Mouse (Mus musculus): Measurements from ENCODE around the gene Cdh23. TPM values are rescaled to one million over a fixed set of nuclear protein-coding genes. Genes with fewer than 3 reads are reported as not detected.

Gene Cdh23
- polyA plus RNA-seq, 1 experiment from 2014 or later = 7.8 TPM

DNA sequence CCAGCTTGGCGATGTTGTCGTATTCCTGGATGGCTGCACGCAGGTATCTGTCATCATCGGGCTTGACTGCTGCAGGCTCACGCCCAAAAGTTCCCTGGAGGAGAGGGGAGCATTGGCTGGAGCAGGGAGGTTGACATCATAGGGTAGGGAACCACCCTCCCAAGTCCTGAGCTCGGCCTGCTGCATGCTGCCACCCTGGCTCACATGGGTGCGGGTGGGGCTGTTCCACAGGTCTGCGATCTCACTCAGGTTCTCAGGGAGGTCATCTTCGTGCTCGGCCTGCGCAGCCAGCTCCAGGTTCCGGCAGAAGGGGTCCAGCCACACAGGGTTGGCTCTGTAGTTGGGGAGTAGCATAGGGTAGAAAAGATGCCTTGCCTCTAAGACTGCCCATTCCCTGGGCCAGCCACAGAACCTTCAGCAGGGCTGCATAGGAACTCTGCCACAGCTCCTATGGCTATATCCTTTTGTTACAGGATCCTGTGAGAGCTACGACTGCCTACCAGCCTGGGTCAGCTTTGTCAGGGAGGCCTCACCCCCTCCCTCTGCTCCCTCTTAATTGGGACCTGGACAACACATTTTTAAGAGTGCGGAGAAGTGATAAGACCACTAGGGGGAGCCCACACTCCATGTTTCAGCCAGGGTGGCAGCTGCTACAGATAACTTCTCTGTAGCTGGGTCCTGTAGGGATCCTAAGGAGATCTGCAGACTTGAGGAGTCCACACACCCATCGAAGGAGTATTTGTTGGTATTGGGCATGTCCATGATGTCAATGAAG, 391.2 kb downstream of the Cdh23 start:
- Histone ChIP-seq H3K4me2 (no peak overlapping the region), H3K4me1 (no peaks in the 10 kb centered on the region), H3K4me3 (no peak overlapping the region), H3K27me3 (replicated peaks) (no peaks in the 10 kb centered on the region), H3K9ac (no peak overlapping the region), H3K36me3 (replicated peaks) (peaks cover 18% of the 10 kb centered on the region), H3K9me3 (no peaks in the 10 kb centered on the region), H3K27ac (no peak overlapping the region)
- 67% methylated on average over 15 of the region's 15 CpGs for WGBS
- peak; percentile 87 for ATAC-seq (replicated peaks)

DNA sequence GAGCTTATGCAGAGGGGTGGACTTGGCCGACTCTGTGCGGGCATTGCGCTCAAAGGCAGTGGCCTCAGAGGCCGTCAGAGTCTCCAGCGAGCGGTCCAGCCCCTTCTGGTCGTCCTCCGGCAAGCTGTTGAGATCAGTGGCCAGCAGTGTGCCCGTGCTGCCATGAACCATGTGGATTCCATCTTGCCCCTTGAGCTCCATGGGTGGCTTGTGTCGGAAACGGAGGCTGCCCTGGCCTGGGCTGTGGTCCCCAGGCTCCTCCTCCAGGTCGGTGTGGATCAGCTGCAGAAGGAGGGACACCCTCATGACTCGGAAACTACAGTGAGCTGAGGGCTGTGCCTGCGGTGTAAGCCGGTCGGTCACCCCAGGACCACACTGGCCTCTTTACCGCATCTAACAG, 392.9 kb downstream of the Cdh23 start:
- H3K27ac ChIP-seq = no peak overlapping the region
- no peak for ATAC-seq (replicated peaks)
- no peak overlapping the region for H3K9ac ChIP-seq
- WGBS = 87% methylated on average over 17 of the region's 17 CpGs
- no peak overlapping the region for H3K4me3 ChIP-seq
- H3K4me1 ChIP-seq = no peaks in the 10 kb centered on the region
- peaks cover 28% of the 10 kb centered on the region for H3K36me3 ChIP-seq (replicated peaks)
- no peak overlapping the region for H3K4me2 ChIP-seq
- no peaks in the 10 kb centered on the region for H3K9me3 ChIP-seq
- H3K27me3 ChIP-seq (replicated peaks) = no peaks in the 10 kb centered on the region

DNA sequence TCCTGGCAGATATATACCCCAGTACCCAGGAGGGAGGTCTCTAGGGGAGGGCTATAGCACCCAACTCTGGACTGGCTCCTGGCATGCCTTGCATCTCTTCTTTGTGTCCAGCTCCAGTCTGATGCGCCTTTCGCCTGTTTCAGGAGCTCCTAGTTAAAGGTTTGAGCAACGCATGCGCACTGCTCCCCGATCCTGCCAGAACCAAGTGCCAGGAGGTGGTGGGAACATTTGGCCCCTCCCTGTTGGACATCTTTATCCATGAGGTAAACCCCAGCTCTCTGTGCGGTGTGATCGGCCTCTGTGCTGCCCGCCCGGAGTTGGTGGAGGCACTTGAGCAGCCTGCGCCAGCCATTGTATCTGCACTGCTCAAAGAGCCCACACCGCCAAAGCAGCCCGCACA, 396.7 kb downstream of the Cdh23 start:
- no peaks in the 10 kb centered on the region for H3K4me1 ChIP-seq
- H3K36me3 ChIP-seq (replicated peaks) = peaks cover 51% of the 10 kb centered on the region
- 96% methylated on average over 12 of the region's 12 CpGs for WGBS

DNA sequence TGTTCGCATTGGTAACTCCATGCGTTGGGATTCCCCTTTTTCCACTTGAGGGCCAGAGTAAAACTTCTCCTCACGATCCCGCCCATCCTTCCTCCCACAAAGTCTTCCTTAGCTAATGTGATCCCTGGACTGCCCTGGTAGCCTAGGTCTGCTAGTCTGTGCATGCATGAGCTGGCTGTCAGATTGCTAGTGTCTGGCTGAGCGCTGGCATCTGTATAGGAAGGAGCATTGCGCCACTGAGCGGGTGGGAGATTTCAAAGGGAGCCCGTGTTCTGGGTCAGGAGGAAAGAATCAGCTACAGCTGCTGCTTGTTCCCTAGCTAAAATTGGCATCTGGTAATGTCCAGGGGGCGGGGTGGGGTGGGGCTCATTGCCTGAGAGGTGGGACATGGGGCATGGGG, 400.3 kb downstream of the Cdh23 start:
- 80% methylated on average over 9 of the region's 9 CpGs for WGBS
- H3K36me3 ChIP-seq (replicated peaks) = peaks cover 53% of the 10 kb centered on the region

More for the DNA sequence above, 396.7 kb downstream of the Cdh23 start:
- no peak overlapping the region for H3K9ac ChIP-seq
- no peak overlapping the region for H3K4me2 ChIP-seq
- no peak overlapping the region for H3K27ac ChIP-seq
- no peaks in the 10 kb centered on the region for H3K27me3 ChIP-seq (replicated peaks)
- H3K9me3 ChIP-seq = no peaks in the 10 kb centered on the region
- ATAC-seq (replicated peaks) = no peak
- no peak overlapping the region for H3K4me3 ChIP-seq

GRCm38 (mm10) chr10:60295356-60295755, 400.9 kb downstream of the Cdh23 start:
- H3K4me1 ChIP-seq = no peaks in the 10 kb centered on the region
- no peak overlapping the region for H3K9ac ChIP-seq
- H3K4me3 ChIP-seq = no peak overlapping the region
- no peaks in the 10 kb centered on the region for H3K27me3 ChIP-seq (replicated peaks)
- no peak overlapping the region for H3K27ac ChIP-seq
- H3K4me2 ChIP-seq = no peak overlapping the region
- no peaks in the 10 kb centered on the region for H3K9me3 ChIP-seq
- H3K36me3 ChIP-seq (replicated peaks) = peaks cover 46% of the 10 kb centered on the region
- no peak for ATAC-seq (replicated peaks)
- WGBS = 91% methylated on average over 3 of the region's 3 CpGs

More for the DNA sequence above, 400.3 kb downstream of the Cdh23 start:
- Histone ChIP-seq H3K27ac (no peak overlapping the region), H3K9ac (no peak overlapping the region), H3K4me2 (no peak overlapping the region), H3K4me3 (no peak overlapping the region), H3K27me3 (replicated peaks) (no peaks in the 10 kb centered on the region), H3K4me1 (no peaks in the 10 kb centered on the region), H3K9me3 (no peaks in the 10 kb centered on the region)
- no peak for ATAC-seq (replicated peaks)

DNA sequence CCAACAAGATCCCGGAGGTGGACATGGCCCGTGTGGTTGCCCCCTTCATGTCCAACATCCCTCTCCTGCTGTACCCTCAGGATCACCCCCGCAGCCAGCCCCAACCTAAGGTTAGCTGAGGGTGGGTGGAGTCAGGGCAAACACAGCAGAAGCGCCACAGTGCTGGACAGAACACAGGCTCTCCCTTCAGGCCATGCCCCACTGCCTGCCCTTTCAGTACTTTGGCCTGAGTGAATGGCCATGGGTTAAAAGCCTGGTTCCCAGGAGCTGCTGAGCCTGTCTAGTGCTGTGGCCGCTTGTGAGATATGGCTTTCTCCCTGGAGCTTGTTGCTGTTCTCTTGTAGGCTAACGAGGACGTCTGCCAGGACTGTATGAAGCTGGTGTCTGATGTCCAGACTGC, 401.7 kb downstream of the Cdh23 start:
- Histone ChIP-seq H3K36me3 (replicated peaks) (peaks cover 40% of the 10 kb centered on the region), H3K27ac (no peak overlapping the region), H3K9ac (no peak overlapping the region), H3K4me2 (no peak overlapping the region), H3K4me1 (peaks cover 7% of the 10 kb centered on the region), H3K4me3 (no peak overlapping the region), H3K9me3 (no peaks in the 10 kb centered on the region), H3K27me3 (replicated peaks) (no peaks in the 10 kb centered on the region)
- ATAC-seq (replicated peaks) = no peak
- WGBS = 87% methylated on average over 7 of the region's 7 CpGs

GRCm38 (mm10) chr10:60292209-60292608, 404.1 kb downstream of the Cdh23 start:
- no peak for ATAC-seq (replicated peaks)
- H3K9ac ChIP-seq = no peak overlapping the region
- H3K27ac ChIP-seq = no peak overlapping the region
- H3K36me3 ChIP-seq (replicated peaks) = peaks cover 29% of the 10 kb centered on the region
- 91% methylated on average over 8 of the region's 8 CpGs for WGBS
- no peak overlapping the region for H3K4me3 ChIP-seq
- no peak overlapping the region for H3K4me2 ChIP-seq
- H3K9me3 ChIP-seq = no peaks in the 10 kb centered on the region
- H3K4me1 ChIP-seq = peaks cover 28% of the 10 kb centered on the region
- H3K27me3 ChIP-seq (replicated peaks) = no peaks in the 10 kb centered on the region

DNA sequence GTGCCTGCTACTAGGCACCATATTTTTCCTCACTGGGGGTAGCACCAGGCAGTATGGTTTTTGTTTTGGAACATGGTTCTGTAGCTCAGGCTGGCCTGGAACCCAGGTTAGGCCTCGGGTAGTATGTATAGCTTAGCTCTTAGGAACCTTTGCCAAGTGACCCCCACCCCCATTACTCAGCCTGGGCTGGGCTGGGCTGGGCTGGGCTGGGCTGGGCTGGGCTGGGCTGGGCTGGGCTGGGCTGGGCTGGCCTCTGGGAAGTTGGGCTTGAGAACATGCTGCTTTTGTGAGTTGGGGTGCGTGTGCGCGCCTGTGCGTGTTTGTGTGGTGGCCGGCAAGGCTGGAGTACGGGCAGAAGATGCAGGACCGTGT, 405.6 kb downstream of the Cdh23 start:
- Histone ChIP-seq H3K4me1 (peaks cover 43% of the 10 kb centered on the region), H3K27ac (no peak overlapping the region), H3K9ac (no peak overlapping the region), H3K27me3 (replicated peaks) (no peaks in the 10 kb centered on the region), H3K4me3 (no peak overlapping the region), H3K9me3 (no peaks in the 10 kb centered on the region), H3K36me3 (replicated peaks) (peaks cover 21% of the 10 kb centered on the region), H3K4me2 (no peak overlapping the region)
- no peak for ATAC-seq (replicated peaks)
- 86% methylated on average over 8 of the region's 8 CpGs for WGBS

DNA sequence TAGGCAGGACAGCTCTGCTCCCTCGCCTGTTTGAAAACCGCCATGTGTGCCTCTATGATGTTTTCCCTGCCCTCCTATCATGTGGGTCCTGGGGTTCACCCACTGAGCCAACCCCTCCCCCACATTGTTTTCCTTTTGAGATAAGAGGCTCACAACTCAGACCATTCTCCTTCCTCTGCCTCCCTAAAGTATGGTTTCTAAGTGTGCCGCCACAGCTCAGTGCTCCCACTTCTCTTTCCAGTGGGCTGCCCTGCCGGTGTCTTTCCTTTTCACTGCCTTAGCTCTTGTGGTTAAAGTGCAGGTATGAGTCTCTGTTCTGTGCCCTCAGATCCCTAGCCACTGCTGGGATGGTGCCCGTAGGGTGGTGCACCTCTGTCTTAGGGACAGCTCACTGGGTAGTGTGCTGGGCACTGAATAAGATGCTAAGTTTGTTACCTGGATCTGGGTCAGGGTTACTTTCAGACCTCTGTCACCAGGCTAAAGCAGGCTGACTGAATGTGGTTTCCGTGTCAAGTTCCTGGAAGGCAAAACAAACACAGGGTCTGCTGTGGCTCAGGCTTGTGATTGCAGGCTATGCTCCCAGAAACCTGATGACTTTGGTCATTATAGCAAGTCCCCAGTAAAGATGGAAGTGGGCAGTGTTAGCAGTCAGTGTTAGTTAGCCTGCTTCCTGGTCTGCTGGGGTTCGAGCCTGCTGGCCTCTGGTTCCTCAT, 406.1 kb downstream of the Cdh23 start:
- Histone ChIP-seq H3K9ac (no peak overlapping the region), H3K4me3 (no peak overlapping the region), H3K4me1 (peaks cover 48% of the 10 kb centered on the region), H3K27ac (no peak overlapping the region), H3K9me3 (no peaks in the 10 kb centered on the region), H3K4me2 (no peak overlapping the region), H3K36me3 (replicated peaks) (peaks cover 16% of the 10 kb centered on the region), H3K27me3 (replicated peaks) (no peaks in the 10 kb centered on the region)
- ATAC-seq (replicated peaks) = no peak
- 68% methylated on average over 7 of the region's 7 CpGs for WGBS

DNA sequence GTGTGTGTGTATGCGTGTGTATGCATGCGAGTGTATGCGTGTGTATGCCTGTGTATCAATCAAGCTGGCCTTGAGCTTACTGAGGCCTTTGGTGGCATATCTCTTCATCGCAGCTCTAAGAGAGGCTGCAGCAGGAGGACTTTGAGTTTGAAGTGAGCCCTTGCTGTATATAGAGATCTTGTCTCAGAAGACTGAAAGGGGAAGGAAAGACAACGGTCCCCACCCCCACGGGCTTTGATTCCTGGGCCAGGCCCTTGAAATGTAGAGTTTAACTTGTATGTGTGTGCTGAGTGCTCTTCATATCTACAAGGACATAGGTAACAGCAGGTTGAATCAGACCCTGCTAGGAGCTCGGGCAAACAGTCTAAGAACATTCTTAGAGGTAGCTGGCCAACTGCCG, 407.1 kb downstream of the Cdh23 start:
- no peak for ATAC-seq (replicated peaks)
- 84% methylated on average over 8 of the region's 8 CpGs for WGBS
- Histone ChIP-seq H3K4me2 (no peak overlapping the region), H3K27ac (no peak overlapping the region), H3K4me3 (no peak overlapping the region), H3K9ac (no peak overlapping the region), H3K36me3 (replicated peaks) (peaks cover 6% of the 10 kb centered on the region; the same call in 1 of the 2 replicates), H3K9me3 (no peaks in the 10 kb centered on the region), H3K27me3 (replicated peaks) (no peaks in the 10 kb centered on the region), H3K4me1 (peaks cover 58% of the 10 kb centered on the region)

DNA sequence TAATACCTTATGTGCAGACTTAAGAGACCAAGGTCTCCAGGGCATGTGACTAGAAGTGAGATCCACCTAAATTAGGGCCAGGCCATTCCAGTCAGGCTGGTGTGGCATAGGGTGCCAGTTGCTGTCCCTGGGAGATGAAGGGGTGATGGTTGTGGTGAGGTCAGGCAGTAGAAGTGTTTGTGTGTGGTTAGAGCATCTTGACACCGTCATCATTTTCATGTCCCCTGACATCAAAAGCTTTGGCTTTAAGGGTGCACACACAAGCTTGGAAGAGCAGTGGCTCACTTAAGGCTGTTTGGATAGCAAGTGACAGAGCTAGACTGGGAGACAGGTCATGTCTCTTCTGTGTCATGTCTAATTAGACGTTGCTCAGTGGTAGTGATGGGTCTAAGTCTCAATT, 408.6 kb downstream of the Cdh23 start:
- Histone ChIP-seq H3K9me3 (no peaks in the 10 kb centered on the region), H3K36me3 (replicated peaks) (no peaks in the 10 kb centered on the region; the same call in 1 of the 2 replicates), H3K4me2 (no peak overlapping the region), H3K27me3 (replicated peaks) (no peaks in the 10 kb centered on the region), H3K4me1 (peaks cover 71% of the 10 kb centered on the region), H3K9ac (no peak overlapping the region), H3K27ac (no peak overlapping the region), H3K4me3 (no peak overlapping the region)
- WGBS = 79% methylated on average over 2 of the region's 2 CpGs
- no peak for ATAC-seq (replicated peaks)

DNA sequence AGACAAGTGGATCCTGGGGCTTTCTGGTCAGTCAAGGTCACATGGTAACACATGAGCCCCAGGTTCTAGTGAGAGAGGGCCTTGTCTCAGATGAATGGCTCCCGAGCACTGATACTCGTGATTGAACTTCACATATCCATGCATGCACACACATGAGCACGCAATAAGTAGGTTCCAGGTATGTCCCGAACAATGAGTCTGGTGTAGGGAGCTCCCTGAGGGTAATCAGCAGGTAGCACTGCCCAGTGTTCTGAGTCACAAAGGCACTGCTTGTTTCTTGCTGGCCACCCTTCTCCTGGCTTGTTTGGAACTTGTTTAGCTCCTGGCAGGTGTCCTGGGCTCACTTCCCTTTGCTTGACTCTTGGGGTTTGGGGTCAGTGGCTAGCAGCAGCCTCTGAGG, 409.1 kb downstream of the Cdh23 start:
- no peak overlapping the region for H3K9ac ChIP-seq
- no peaks in the 10 kb centered on the region for H3K36me3 ChIP-seq (replicated peaks)
- H3K4me3 ChIP-seq = no peak overlapping the region
- H3K27me3 ChIP-seq (replicated peaks) = no peaks in the 10 kb centered on the region
- H3K9me3 ChIP-seq = no peaks in the 10 kb centered on the region
- ATAC-seq (replicated peaks) = no peak
- 93% methylated on average over 4 of the region's 4 CpGs for WGBS
- H3K27ac ChIP-seq = no peak overlapping the region
- peaks cover 76% of the 10 kb centered on the region for H3K4me1 ChIP-seq
- no peak overlapping the region for H3K4me2 ChIP-seq

DNA sequence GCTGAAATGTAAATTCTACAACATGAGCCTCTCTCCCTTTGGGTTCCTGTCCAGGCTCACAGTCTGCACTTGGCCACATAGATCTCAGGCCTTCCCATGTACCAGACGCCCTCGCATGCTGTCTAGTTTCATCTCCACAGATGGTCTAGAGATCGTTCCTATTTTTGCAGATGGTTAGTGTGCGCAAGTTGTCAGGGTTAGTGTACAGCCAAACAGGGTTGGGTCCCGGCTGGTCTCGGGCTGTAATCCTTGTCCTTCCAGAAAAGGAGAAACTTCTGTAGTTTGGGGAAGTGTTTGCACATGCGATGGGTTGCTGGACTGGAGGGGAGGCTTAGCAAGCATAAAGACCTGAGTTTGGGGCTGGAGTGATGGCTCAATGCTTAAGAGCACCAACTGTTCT, 409.7 kb downstream of the Cdh23 start:
- H3K4me1 ChIP-seq = peaks cover 82% of the 10 kb centered on the region
- H3K4me3 ChIP-seq = no peak overlapping the region
- H3K36me3 ChIP-seq (replicated peaks) = no peaks in the 10 kb centered on the region
- peak overlapping the region; percentile 40 for H3K4me2 ChIP-seq
- WGBS = 88% methylated on average over 7 of the region's 7 CpGs
- H3K27ac ChIP-seq = peak overlapping the region; percentile 80
- ATAC-seq (replicated peaks) = no peak
- no peaks in the 10 kb centered on the region for H3K9me3 ChIP-seq
- no peaks in the 10 kb centered on the region for H3K27me3 ChIP-seq (replicated peaks)
- H3K9ac ChIP-seq = no peak overlapping the region

Measured in midbrain, embryonic 15.5 days (tissue).